Mouse (Mus musculus) G1E (cell line): ENCODE measurements around the gene Nr2c2. TPM values are rescaled to one million over a fixed set of nuclear protein-coding genes. Genes with fewer than 3 reads are reported as not detected.
"Not testable (repeated sequence)": the region's sequence is repeated elsewhere in the genome, so short reads cannot be mapped to it uniquely, and the experiment has no call there.

Experiments
- ATAC-seq: 2 replicates; pipeline ENCODE4 v1.8.0; 2016; ENCODE audit warnings: mild to moderate bottlenecking; ENCODE audit not compliant: insufficient number of reproducible peaks, poor library complexity, low FRiP score, severe bottlenecking; ENCODE audit errors: extremely low read depth
- DNase-seq: peaks from one replicate; pipeline ENCODE4 v3.0.0; 2012; ENCODE audit warnings: low spot score
- H3K27me3 ChIP-seq: 2 replicates; pipeline ENCODE4 v1.6.1; 2012; ENCODE audit warnings: mild to moderate bottlenecking, low read length, inconsistent platforms; ENCODE audit not compliant: insufficient read depth
- H3K36me3 ChIP-seq: replicated peaks from 2 replicates; pipeline ENCODE3; 2012; ENCODE audit warnings: mild to moderate bottlenecking, inconsistent platforms
- H3K4me1 ChIP-seq: 2 replicates; pipeline ENCODE4 v1.6.1; 2012; ENCODE audit warnings: low read depth, low read length, inconsistent platforms, mixed read lengths; ENCODE audit not compliant: insufficient read depth
- H3K4me3 ChIP-seq: 2 replicates; pipeline ENCODE4 v1.5.1; 2012; ENCODE audit warnings: low read depth, mild to moderate bottlenecking, inconsistent platforms, low read length, moderate library complexity, mixed read lengths
- H3K9me3 ChIP-seq: replicated peaks from 2 replicates; pipeline ENCODE4 v1.6.1; 2012; ENCODE audit warnings: inconsistent platforms
- CTCF ChIP-seq: IDR thresholded peaks from 2 replicates; pipeline ENCODE4 v1.5.1; 2012; ENCODE audit warnings: low read depth, low read length, inconsistent platforms, mixed read lengths
- GATA1 ChIP-seq: IDR thresholded peaks from 2 replicates; pipeline ENCODE4 v1.6.1; 2012; ENCODE audit warnings: borderline replicate concordance, low read length, inconsistent platforms, mixed read lengths
- GATA2 ChIP-seq: IDR thresholded peaks from 2 replicates; pipeline ENCODE4 v1.6.1; 2012; ENCODE audit warnings: low read depth, low read length, inconsistent platforms, borderline replicate concordance
- POLR2AphosphoS5 ChIP-seq: IDR thresholded peaks from 2 replicates; pipeline ENCODE4 v1.6.1; 2012; ENCODE audit warnings: low read depth, low read length, inconsistent platforms; ENCODE audit not compliant: insufficient replicate concordance
- TAL1 ChIP-seq: conservative IDR thresholded peaks from 2 replicates; pipeline ENCODE4 v1.6.1; 2012; ENCODE audit warnings: low read depth, low read length, inconsistent platforms, mixed read lengths
- polyA plus RNA-seq: library from polyadenylated mRNA; stranded (reverse); fragments of >175 nt; gene quantifications from 2 replicates; pipeline ENCODE4 v1.2.3, GENCODE M21; 2012
- total RNA-seq, 2 experiments: library from RNA; stranded (forward) in 1 of 2; stranded (reverse) in 1 of 2; fragments of 200-1000 nt in 1 of 2; fragments of >200 nt in 1 of 2; fragmentation: Nextera tagmentation in 1 of 2; gene quantifications; 2 replicates each; pipeline ENCODE4 v1.2.3; 2014 to 2017

Nr2c2 gene
- total and polyA plus RNA-seq, 3 experiments = 5.6 to 60.9 (median 47.9) TPM

- H3K27me3 ChIP-seq = peaks cover 39% of the 10 kb centered on the region
- ATAC-seq (no peak), DNase-seq (peak; percentile 14)
Measured at GRCm38 (mm10) chr6:92065721-92066496, 25.3 kb upstream of the Nr2c2 start.

GRCm38 (mm10) chr6:92067146-92067790, 23.9 kb upstream of the Nr2c2 start:
- DNase-seq = peak; percentile 61
- H3K4me3 ChIP-seq = no peak overlapping the region
- H3K27me3 ChIP-seq = peaks cover 40% of the 10 kb centered on the region

More at GRCm38 (mm10) chr6:92065721-92066496, 25.3 kb upstream of the Nr2c2 start:
- Histone ChIP-seq H3K4me3 (no peak overlapping the region), H3K36me3 (no peaks in the 10 kb centered on the region), H3K9me3 (no peaks in the 10 kb centered on the region), H3K4me1 (peaks cover 3% of the 10 kb centered on the region)
- TF ChIP-seq CTCF (peak; percentile 46; the same call in 1 of the 2 replicates), POLR2AphosphoS5 (no peak)

GRCm38 (mm10) chr6:92071121-92071839, 19.9 kb upstream of the Nr2c2 start:
- no peak for ATAC-seq
- DNase-seq = no peak
- TF ChIP-seq POLR2AphosphoS5 = no peak
- no peak for TF ChIP-seq TAL1
- no peak for TF ChIP-seq CTCF
- no peak for TF ChIP-seq GATA2
- TF ChIP-seq GATA1 = no peak

More at GRCm38 (mm10) chr6:92067146-92067790, 23.9 kb upstream of the Nr2c2 start:
- Histone ChIP-seq H3K36me3 (no peaks in the 10 kb centered on the region), H3K9me3 (no peaks in the 10 kb centered on the region), H3K4me1 (peaks cover 3% of the 10 kb centered on the region)
- TF ChIP-seq POLR2AphosphoS5 = no peak
- TF ChIP-seq CTCF = peak; percentile 81
- no peak for TF ChIP-seq GATA1
- peak; percentile 65 for ATAC-seq

GRCm38 (mm10) chr6:92080730-92081129, 10.5 kb upstream of the Nr2c2 start:
- Histone ChIP-seq H3K9me3 (no peaks in the 10 kb centered on the region), H3K27me3 (peaks cover 54% of the 10 kb centered on the region), H3K4me3 (no peak overlapping the region), H3K36me3 (no peaks in the 10 kb centered on the region), H3K4me1 (no peaks in the 10 kb centered on the region)
- no peak for TF ChIP-seq GATA1
- TF ChIP-seq GATA2 = no peak
- no peak for TF ChIP-seq POLR2AphosphoS5
- TF ChIP-seq CTCF = no peak
- no peak for TF ChIP-seq TAL1
- ATAC-seq = no peak
- DNase-seq = no peak

More at GRCm38 (mm10) chr6:92071121-92071839, 19.9 kb upstream of the Nr2c2 start:
- H3K4me3 ChIP-seq = no peak overlapping the region
- peaks cover 48% of the 10 kb centered on the region for H3K27me3 ChIP-seq
- H3K36me3 ChIP-seq = no peaks in the 10 kb centered on the region
- no peaks in the 10 kb centered on the region for H3K9me3 ChIP-seq
- H3K4me1 ChIP-seq = no peaks in the 10 kb centered on the region

GRCm38 (mm10) chr6:92082756-92083155, 8.4 kb upstream of the Nr2c2 start:
- Histone ChIP-seq H3K36me3 (no peaks in the 10 kb centered on the region), H3K4me3 (no peak overlapping the region), H3K27me3 (peaks cover 36% of the 10 kb centered on the region), H3K4me1 (no peaks in the 10 kb centered on the region), H3K9me3 (no peaks in the 10 kb centered on the region)
- DNase-seq (no peak), ATAC-seq (no peak)
- TF ChIP-seq GATA1 (no peak), POLR2AphosphoS5 (no peak), GATA2 (no peak), CTCF (no peak), TAL1 (no peak)

GRCm38 (mm10) chr6:92084932-92085331, 6.3 kb upstream of the Nr2c2 start:
- H3K36me3 ChIP-seq = no peaks in the 10 kb centered on the region
- no peaks in the 10 kb centered on the region for H3K4me1 ChIP-seq
- DNase-seq (no peak), ATAC-seq (no peak)
- no peak overlapping the region for H3K4me3 ChIP-seq
- H3K27me3 ChIP-seq = peaks cover 25% of the 10 kb centered on the region
- TF ChIP-seq TAL1 = no peak
- no peak for TF ChIP-seq POLR2AphosphoS5
- TF ChIP-seq GATA2 = no peak
- no peak for TF ChIP-seq GATA1
- TF ChIP-seq CTCF = no peak
- H3K9me3 ChIP-seq = no peaks in the 10 kb centered on the region

GRCm38 (mm10) chr6:92089141-92089540, 2.0 kb upstream of the Nr2c2 start:
- H3K4me3 ChIP-seq, H3K36me3 ChIP-seq, ATAC-seq, H3K9me3 ChIP-seq, H3K27me3 ChIP-seq, DNase-seq: not testable (repeated sequence)
- H3K4me1 ChIP-seq = peaks cover 17% of the 10 kb centered on the region; the same call in 1 of the 2 replicates
